Mouse (Mus musculus): Measurements from ENCODE around the gene Cast. TPM values are rescaled to one million over a fixed set of nuclear protein-coding genes. Genes with fewer than 3 reads are reported as not detected.

Gene Cast
- polyA plus RNA-seq, 1 experiment from 2014 or later: 34.1 TPM

- Histone ChIP-seq H3K27me3 (no peaks in the 10 kb centered on the region), H3K36me3 (peaks cover 34% of the 10 kb centered on the region), H3K4me2 (no peak overlapping the region), H3K9me3 (replicated peaks) (no peaks in the 10 kb centered on the region), H3K4me1 (replicated peaks) (no peaks in the 10 kb centered on the region), H3K4me3 (replicated peaks) (no peak overlapping the region), H3K27ac (no peak overlapping the region), H3K9ac (no peak overlapping the region)
- DNase-seq: no peak
- 85% methylated on average over 5 of the region's 5 CpGs for WGBS (ENCODE audit: insufficient replicate concordance)
- no peak for ATAC-seq (ENCODE audit: low read depth)
Measured at GRCm38 (mm10) chr13:74695497-74696193, 113.0 kb downstream of the Cast start.

Other genes starting within 250 kb of the Cast start
- 11.2 and 14.5 TPM in 2 replicates for gene Erap1, start 169.2 kb downstream of the Cast start, polyA plus RNA-seq (2015; fragmentation: Nextera tagmentation; extraction: Ambion mirVana)